In the genomic region with DNA sequence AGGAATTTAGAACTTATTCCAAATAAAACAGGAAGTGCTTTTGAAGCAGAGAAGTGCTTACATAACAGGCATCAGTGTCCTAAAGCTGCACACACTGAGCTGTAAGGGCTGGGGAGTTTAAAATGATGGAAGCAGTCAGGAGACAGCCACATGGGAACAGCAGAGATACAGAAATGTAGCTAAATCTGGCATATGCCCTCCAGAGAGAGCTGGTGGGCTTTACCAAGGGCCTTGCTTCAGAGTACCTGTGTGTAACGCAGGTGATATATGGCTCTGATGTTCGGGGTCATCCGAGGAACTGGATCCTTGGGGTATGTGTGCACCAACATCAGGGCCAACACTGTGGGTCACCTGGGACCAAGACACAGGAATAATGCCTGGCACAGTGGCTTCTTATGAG, we compare ENCODE assay signal across 25 mouse cellular contexts.
DNase-seq lines count a peak whose midpoint lies in the region; ATAC-seq lines count a peak whose summit lies in the region.
"Had no signal": no experiment of that assay in that cellular context is flagged by ENCODE, and none has a peak within 500 bp of the region (broad histone marks: within the 10 kb centered on the region; RNA-seq: fewer than 3 reads in every experiment).

No protein-coding gene starts in this region.

- ATAC-seq in heart, embryonic 11.5 days (replicated peaks; ENCODE audit: insufficient number of reproducible peaks, low FRiP score, low TSS enrichment): no peak
- no peak for ATAC-seq in kidney, embryonic 15.5 days (replicated peaks; ENCODE audit: low FRiP score)
- ATAC-seq in midbrain, embryonic 11.5 days (ENCODE audit: low FRiP score): no peak
- ATAC-seq in midbrain, embryonic 13.5 days: no peak
- ATAC-seq: forebrain, embryonic 13.5 days; liver, embryonic 12.5 days had no signal

- 0 out of 2 replicates have a peak, but pooled peaks cover 7% of the 10 kb centered on the region for H3K4me1 ChIP-seq in heart, embryonic 11.5 days (ENCODE audit: control insufficient read depth, insufficient read depth, low read length)
- peaks cover 10% of the 10 kb centered on the region; the same call in 1 of the 2 replicates for H3K4me1 ChIP-seq in kidney, embryonic 15.5 days
- H3K4me1 ChIP-seq in midbrain, embryonic 11.5 days (ENCODE audit: control insufficient read depth, insufficient read depth, low read length): no peaks in the 10 kb centered on the region
- H3K4me1 ChIP-seq in midbrain, embryonic 13.5 days (replicated peaks): no peaks in the 10 kb centered on the region
- H3K4me1 ChIP-seq: forebrain, embryonic 13.5 days; hindbrain, embryonic 12.5 days; midbrain, embryonic 12.5 days had no signal

- H3K27ac ChIP-seq in heart, embryonic 11.5 days (ENCODE audit: low read depth, low read length): no peak overlapping the region
- peak overlapping the region; percentile 32; the same call in 1 of the 2 replicates for H3K27ac ChIP-seq in kidney, embryonic 15.5 days
- no peak overlapping the region for H3K27ac ChIP-seq in midbrain, embryonic 11.5 days (ENCODE audit: low read depth, low read length)
- no peak overlapping the region for H3K27ac ChIP-seq in midbrain, embryonic 13.5 days
- H3K27ac ChIP-seq: forebrain, embryonic 13.5 days; hindbrain, embryonic 12.5 days; layer of hippocampus, adult 2 months; left cerebral cortex, adult 2 months; limb, embryonic 12.5 days; liver, embryonic 12.5 days; midbrain, embryonic 12.5 days had no signal

- H3K36me3 ChIP-seq in heart, embryonic 11.5 days (ENCODE audit: control insufficient read depth, insufficient read depth, low read length): no peaks in the 10 kb centered on the region
- no peaks in the 10 kb centered on the region for H3K36me3 ChIP-seq in kidney, embryonic 15.5 days
- H3K36me3 ChIP-seq in midbrain, embryonic 11.5 days (ENCODE audit: control insufficient read depth, insufficient read depth, low read length): no peaks in the 10 kb centered on the region
- H3K36me3 ChIP-seq in midbrain, embryonic 13.5 days: no peaks in the 10 kb centered on the region
- H3K36me3 ChIP-seq: G1E; hindbrain, embryonic 12.5 days; limb, embryonic 12.5 days; liver, embryonic 12.5 days; midbrain, embryonic 12.5 days had no signal

- no peaks in the 10 kb centered on the region for H3K27me3 ChIP-seq in heart, embryonic 11.5 days (ENCODE audit: control insufficient read depth, insufficient read depth, low read length)
- H3K27me3 ChIP-seq in kidney, embryonic 15.5 days: 0 out of 2 replicates have a peak, but pooled peaks cover 5% of the 10 kb centered on the region
- H3K27me3 ChIP-seq in midbrain, embryonic 11.5 days (ENCODE audit: control insufficient read depth, insufficient read depth, low read length): no peaks in the 10 kb centered on the region
- no peaks in the 10 kb centered on the region for H3K27me3 ChIP-seq in midbrain, embryonic 13.5 days
- H3K27me3 ChIP-seq: forebrain, embryonic 13.5 days; hindbrain, embryonic 12.5 days; liver, embryonic 12.5 days; midbrain, embryonic 12.5 days had no signal

- DNase-seq in heart, adult 11 months: peak; percentile 91
- no peak for DNase-seq in heart, adult 18-20 months
- DNase-seq in heart, postnatal 4 days: peak; percentile 5
- DNase-seq in kidney, postnatal 4 days: no peak
- DNase-seq in midbrain, embryonic 11.5 days (ENCODE audit: low spot score, missing footprints): peak; percentile 69
- DNase-seq: adrenal gland, adult 8-10 months; cerebellum, adult 2 months; cerebellum, postnatal 14 days; gastrocnemius, postnatal 10 days; kidney, adult 8-10 months; liver, postnatal 0 days; retina, postnatal 1 day; right cerebral cortex, postnatal 14 days; thymus, postnatal 14 days had no signal

- WGBS in heart, embryonic 11.5 days (ENCODE audit: insufficient replicate concordance): 86% methylated on average over 3 of the region's 3 CpGs
- WGBS in kidney, embryonic 15.5 days: 96% methylated on average over 3 of the region's 3 CpGs
- 91% methylated on average over 3 of the region's 3 CpGs for WGBS in midbrain, embryonic 11.5 days
- 96% methylated on average over 3 of the region's 3 CpGs for WGBS in midbrain, embryonic 13.5 days

- no peak overlapping the region for H3K4me3 ChIP-seq in heart, embryonic 11.5 days (ENCODE audit: low read depth, low read length)
- no peak overlapping the region for H3K4me3 ChIP-seq in kidney, embryonic 15.5 days (replicated peaks)
- H3K4me3 ChIP-seq in midbrain, embryonic 11.5 days (ENCODE audit: low read depth, low read length): no peak overlapping the region
- no peak overlapping the region for H3K4me3 ChIP-seq in midbrain, embryonic 13.5 days (replicated peaks)
- H3K4me3 ChIP-seq: forebrain, embryonic 13.5 days; hindbrain, embryonic 12.5 days; layer of hippocampus, adult 2 months; left cerebral cortex, adult 2 months; limb, embryonic 12.5 days; liver, embryonic 12.5 days; midbrain, embryonic 12.5 days had no signal

- no peak overlapping the region for H3K4me2 ChIP-seq in heart, embryonic 11.5 days
- no peak overlapping the region for H3K4me2 ChIP-seq in kidney, embryonic 15.5 days
- H3K4me2 ChIP-seq in midbrain, embryonic 11.5 days: no peak overlapping the region
- H3K4me2 ChIP-seq in midbrain, embryonic 13.5 days (replicated peaks): no peak overlapping the region
- H3K4me2 ChIP-seq: forebrain, embryonic 13.5 days; hindbrain, embryonic 12.5 days; limb, embryonic 12.5 days; liver, embryonic 12.5 days; midbrain, embryonic 12.5 days had no signal

- no peaks in the 10 kb centered on the region for H3K9me3 ChIP-seq in heart, embryonic 11.5 days (replicated peaks; ENCODE audit: control insufficient read depth, low read length)
- no peaks in the 10 kb centered on the region for H3K9me3 ChIP-seq in kidney, embryonic 15.5 days (replicated peaks)
- H3K9me3 ChIP-seq in midbrain, embryonic 11.5 days (ENCODE audit: control insufficient read depth, low read length): no peaks in the 10 kb centered on the region
- H3K9me3 ChIP-seq in midbrain, embryonic 13.5 days: 0 out of 2 replicates have a peak, but pooled peaks cover 3% of the 10 kb centered on the region
- H3K9me3 ChIP-seq: forebrain, embryonic 13.5 days; liver, embryonic 12.5 days; midbrain, embryonic 12.5 days had no signal

- H3K9ac ChIP-seq in heart, embryonic 11.5 days (ENCODE audit: low read depth, low read length): no peak overlapping the region
- no peak overlapping the region for H3K9ac ChIP-seq in kidney, embryonic 15.5 days
- H3K9ac ChIP-seq in midbrain, embryonic 11.5 days (ENCODE audit: low read length): no peak overlapping the region
- H3K9ac ChIP-seq in midbrain, embryonic 13.5 days (replicated peaks): no peak overlapping the region
- H3K9ac ChIP-seq: forebrain, embryonic 13.5 days; hindbrain, embryonic 12.5 days; limb, embryonic 12.5 days; liver, embryonic 12.5 days; liver, postnatal 0 days; midbrain, embryonic 12.5 days had no signal

Comparison
In these comparisons a context has a peak if more than half of its experiments do, and no peak if none do; other contexts are left out.
1. DNase-seq: peak in heart, adult 11 months (single experiment), heart, postnatal 4 days (single experiment) and midbrain, embryonic 11.5 days (single experiment); none in heart, adult 18-20 months (0 of 2) and kidney, postnatal 4 days (0 of 2).